Mouse (Mus musculus): Measurements from ENCODE around the gene Vnn3. TPM values are rescaled to one million over a fixed set of nuclear protein-coding genes. Genes with fewer than 3 reads are reported as not detected.

The Vnn3 gene
- polyA plus RNA-seq, 1 experiment from 2014 or later, result not detected

GRCm38 (mm10) chr10:23864362-23865312 lies 13.4 kb downstream of the Vnn3 start:
- ATAC-seq (ENCODE audit: low FRiP score, low TSS enrichment), result no peak
- WGBS, result 57% methylated on average over 9 of the region's 9 CpGs

GRCm38 (mm10) chr10:23880695-23881094 lies 29.4 kb downstream of the Vnn3 start:
- no peak overlapping the region for H3K4me2 ChIP-seq (replicated peaks; ENCODE audit: low read depth, low read length)
- 85% methylated on average over 6 of the region's 6 CpGs for WGBS
- no peak for ATAC-seq (ENCODE audit: low FRiP score, low TSS enrichment)
- no peaks in the 10 kb centered on the region for H3K27me3 ChIP-seq (ENCODE audit: control insufficient read depth, insufficient read depth, low read length)
- no peak overlapping the region for H3K9ac ChIP-seq (ENCODE audit: low read depth, low read length)
- no peaks in the 10 kb centered on the region for H3K36me3 ChIP-seq (ENCODE audit: control insufficient read depth, insufficient read depth, low read length)
- H3K9me3 ChIP-seq (ENCODE audit: control insufficient read depth, low read length), result no peaks in the 10 kb centered on the region
- no peak overlapping the region for H3K27ac ChIP-seq (ENCODE audit: low read depth, low read length)
- H3K4me1 ChIP-seq (ENCODE audit: control insufficient read depth, insufficient read depth, low read length), result no peaks in the 10 kb centered on the region
- H3K4me3 ChIP-seq (ENCODE audit: low read length), result no peak overlapping the region

More at GRCm38 (mm10) chr10:23864362-23865312, 13.4 kb downstream of the Vnn3 start:
- H3K27ac ChIP-seq (ENCODE audit: low read depth, low read length), result no peak overlapping the region
- H3K4me1 ChIP-seq (ENCODE audit: control insufficient read depth, insufficient read depth, low read length), result no peaks in the 10 kb centered on the region
- H3K36me3 ChIP-seq (ENCODE audit: control insufficient read depth, insufficient read depth, low read length), result no peaks in the 10 kb centered on the region
- no peak overlapping the region for H3K4me2 ChIP-seq (replicated peaks; ENCODE audit: low read depth, low read length)
- no peak overlapping the region for H3K4me3 ChIP-seq (ENCODE audit: low read length)
- H3K27me3 ChIP-seq (ENCODE audit: control insufficient read depth, insufficient read depth, low read length), result no peaks in the 10 kb centered on the region
- H3K9me3 ChIP-seq (ENCODE audit: control insufficient read depth, low read length), result peaks cover 17% of the 10 kb centered on the region
- H3K9ac ChIP-seq (ENCODE audit: low read depth, low read length), result no peak overlapping the region

- H3K4me3 ChIP-seq (ENCODE audit: low read length), result no peak overlapping the region
- no peak overlapping the region for H3K4me2 ChIP-seq (replicated peaks; ENCODE audit: low read depth, low read length)
- no peak overlapping the region for H3K27ac ChIP-seq (ENCODE audit: low read depth, low read length)
- no peak overlapping the region for H3K9ac ChIP-seq (ENCODE audit: low read depth, low read length)
- H3K4me1 ChIP-seq (ENCODE audit: control insufficient read depth, insufficient read depth, low read length), result no peaks in the 10 kb centered on the region
- no peaks in the 10 kb centered on the region for H3K9me3 ChIP-seq (ENCODE audit: control insufficient read depth, low read length)
- WGBS, result 90% methylated on average over 1 of the region's 1 CpGs
- ATAC-seq (ENCODE audit: low FRiP score, low TSS enrichment), result no peak
- no peaks in the 10 kb centered on the region for H3K36me3 ChIP-seq (ENCODE audit: control insufficient read depth, insufficient read depth, low read length)
- no peaks in the 10 kb centered on the region for H3K27me3 ChIP-seq (ENCODE audit: control insufficient read depth, insufficient read depth, low read length)
Measured at GRCm38 (mm10) chr10:23884910-23885309, 33.6 kb downstream of the Vnn3 start.

GRCm38 (mm10) chr10:23886060-23886459 lies 34.8 kb downstream of the Vnn3 start:
- no peaks in the 10 kb centered on the region for H3K9me3 ChIP-seq (ENCODE audit: control insufficient read depth, low read length)
- H3K36me3 ChIP-seq (ENCODE audit: control insufficient read depth, insufficient read depth, low read length), result no peaks in the 10 kb centered on the region
- no peaks in the 10 kb centered on the region for H3K4me1 ChIP-seq (ENCODE audit: control insufficient read depth, insufficient read depth, low read length)
- no peaks in the 10 kb centered on the region for H3K27me3 ChIP-seq (ENCODE audit: control insufficient read depth, insufficient read depth, low read length)
- no peak overlapping the region for H3K9ac ChIP-seq (ENCODE audit: low read depth, low read length)
- no peak overlapping the region for H3K27ac ChIP-seq (ENCODE audit: low read depth, low read length)
- no peak for ATAC-seq (ENCODE audit: low FRiP score, low TSS enrichment)
- H3K4me3 ChIP-seq (ENCODE audit: low read length), result no peak overlapping the region
- 76% methylated on average over 3 of the region's 3 CpGs for WGBS
- no peak overlapping the region for H3K4me2 ChIP-seq (replicated peaks; ENCODE audit: low read depth, low read length)

GRCm38 (mm10) chr10:23892987-23893386 lies 41.7 kb downstream of the Vnn3 start:
- Histone ChIP-seq H3K27ac (ENCODE audit: low read depth, low read length) (no peak overlapping the region), H3K4me3 (ENCODE audit: low read length) (no peak overlapping the region), H3K9ac (ENCODE audit: low read depth, low read length) (no peak overlapping the region), H3K27me3 (ENCODE audit: control insufficient read depth, insufficient read depth, low read length) (no peaks in the 10 kb centered on the region), H3K4me2 (replicated peaks; ENCODE audit: low read depth, low read length) (no peak overlapping the region), H3K4me1 (ENCODE audit: control insufficient read depth, insufficient read depth, low read length) (no peaks in the 10 kb centered on the region), H3K9me3 (ENCODE audit: control insufficient read depth, low read length) (no peaks in the 10 kb centered on the region), H3K36me3 (ENCODE audit: control insufficient read depth, insufficient read depth, low read length) (no peaks in the 10 kb centered on the region)
- 84% methylated on average over 1 of the region's 1 CpGs for WGBS
- no peak for ATAC-seq (ENCODE audit: low FRiP score, low TSS enrichment)

- Histone ChIP-seq H3K4me2 (replicated peaks; ENCODE audit: low read depth, low read length) (peak within 1 kb of the TSS; percentile 50), H3K9me3 (ENCODE audit: control insufficient read depth, low read length) (no peaks in the 10 kb centered on the region), H3K9ac (ENCODE audit: low read depth, low read length) (peak within 1 kb of the TSS; percentile 40; the same call in 1 of the 2 replicates), H3K27ac (ENCODE audit: low read depth, low read length) (no peak within 1 kb of the TSS), H3K36me3 (ENCODE audit: control insufficient read depth, insufficient read depth, low read length) (no peaks in the 10 kb centered on the region), H3K27me3 (ENCODE audit: control insufficient read depth, insufficient read depth, low read length) (no peaks in the 10 kb centered on the region), H3K4me1 (ENCODE audit: control insufficient read depth, insufficient read depth, low read length) (no peaks in the 10 kb centered on the region), H3K4me3 (ENCODE audit: low read length) (peak within 1 kb of the TSS; percentile 24)
- no peak for ATAC-seq (ENCODE audit: low FRiP score, low TSS enrichment)
- 30% methylated on average over 21 of the region's 21 CpGs for WGBS
Measured at GRCm38 (mm10) chr10:23894601-23895349, 43.5 kb downstream of the Vnn3 start, which contains the start of gene Vnn1. Gene Vnn1, plus strand, starts transcription at chr10:23894688.

- Histone ChIP-seq H3K27me3 (ENCODE audit: control insufficient read depth, insufficient read depth, low read length) (no peaks in the 10 kb centered on the region), H3K27ac (ENCODE audit: low read depth, low read length) (no peak overlapping the region), H3K36me3 (ENCODE audit: control insufficient read depth, insufficient read depth, low read length) (no peaks in the 10 kb centered on the region), H3K4me3 (ENCODE audit: low read length) (no peak overlapping the region), H3K9me3 (ENCODE audit: control insufficient read depth, low read length) (no peaks in the 10 kb centered on the region), H3K4me2 (replicated peaks; ENCODE audit: low read depth, low read length) (no peak overlapping the region), H3K9ac (ENCODE audit: low read depth, low read length) (no peak overlapping the region), H3K4me1 (ENCODE audit: control insufficient read depth, insufficient read depth, low read length) (no peaks in the 10 kb centered on the region)
- ATAC-seq (ENCODE audit: low FRiP score, low TSS enrichment), result no peak
- 85% methylated on average over 7 of the region's 7 CpGs for WGBS
Measured at GRCm38 (mm10) chr10:23895376-23895775, 44.1 kb downstream of the Vnn3 start.

GRCm38 (mm10) chr10:23901119-23901518 lies 49.9 kb downstream of the Vnn3 start:
- Histone ChIP-seq H3K4me1 (ENCODE audit: control insufficient read depth, insufficient read depth, low read length) (no peaks in the 10 kb centered on the region), H3K27me3 (ENCODE audit: control insufficient read depth, insufficient read depth, low read length) (no peaks in the 10 kb centered on the region), H3K9ac (ENCODE audit: low read depth, low read length) (no peak overlapping the region), H3K4me3 (ENCODE audit: low read length) (no peak overlapping the region), H3K4me2 (replicated peaks; ENCODE audit: low read depth, low read length) (no peak overlapping the region), H3K9me3 (ENCODE audit: control insufficient read depth, low read length) (no peaks in the 10 kb centered on the region), H3K36me3 (ENCODE audit: control insufficient read depth, insufficient read depth, low read length) (no peaks in the 10 kb centered on the region), H3K27ac (ENCODE audit: low read depth, low read length) (no peak overlapping the region)
- 84% methylated on average over 3 of the region's 3 CpGs for WGBS
- no peak for ATAC-seq (ENCODE audit: low FRiP score, low TSS enrichment)

GRCm38 (mm10) chr10:23905661-23906060 lies 54.4 kb downstream of the Vnn3 start:
- no peaks in the 10 kb centered on the region for H3K4me1 ChIP-seq (ENCODE audit: control insufficient read depth, insufficient read depth, low read length)
- WGBS, result 88% methylated on average over 1 of the region's 1 CpGs
- no peak overlapping the region for H3K4me2 ChIP-seq (replicated peaks; ENCODE audit: low read depth, low read length)
- ATAC-seq (ENCODE audit: low FRiP score, low TSS enrichment), result no peak
- no peaks in the 10 kb centered on the region for H3K27me3 ChIP-seq (ENCODE audit: control insufficient read depth, insufficient read depth, low read length)
- H3K9ac ChIP-seq (ENCODE audit: low read depth, low read length), result no peak overlapping the region
- H3K4me3 ChIP-seq (ENCODE audit: low read length), result no peak overlapping the region
- H3K27ac ChIP-seq (ENCODE audit: low read depth, low read length), result no peak overlapping the region
- H3K36me3 ChIP-seq (ENCODE audit: control insufficient read depth, insufficient read depth, low read length), result no peaks in the 10 kb centered on the region
- H3K9me3 ChIP-seq (ENCODE audit: control insufficient read depth, low read length), result no peaks in the 10 kb centered on the region
